Mouse (Mus musculus): ENCODE results near the gene Adgrf2.

Adgrf2 gene

GRCm38 (mm10) chr17:42741801-42742217, at the start of gene Adgrf2:
TSS of gene Adgrf2 (minus strand) at chr17:42742179.
- no peak for DNase-seq

- DNase-seq: no peak
These were observed 48.8 kb upstream of the Adgrf2 start for GRCm38 (mm10) chr17:42790787-42791186.

DNA sequence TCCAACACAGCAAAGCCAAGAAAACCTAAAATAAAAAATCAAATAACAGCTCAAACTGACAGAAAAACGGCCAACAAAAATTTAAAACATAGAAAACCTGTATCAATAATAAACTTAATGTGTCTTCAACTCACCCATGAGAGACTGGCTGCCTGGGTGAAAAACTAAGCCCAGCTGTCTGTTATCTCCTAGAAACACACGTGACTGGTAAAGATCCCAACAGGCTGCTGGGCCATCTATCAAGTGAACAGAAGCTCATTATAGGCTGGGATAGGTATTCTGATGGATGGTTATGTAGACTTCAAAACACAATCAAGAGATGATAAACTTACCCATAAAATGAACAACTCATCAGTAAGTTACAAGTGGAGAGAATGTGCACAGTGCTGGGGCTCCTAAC, 47.7 kb upstream of the Adgrf2 start:
- DNase-seq: no peak

GRCm38 (mm10) chr17:42788686-42789453, 46.9 kb upstream of the Adgrf2 start:
- DNase-seq: no peak

GRCm38 (mm10) chr17:42782156-42782757, 40.3 kb upstream of the Adgrf2 start:
- peak; percentile 52 for DNase-seq

- no peak for DNase-seq
These were observed 11.8 kb upstream of the Adgrf2 start for GRCm38 (mm10) chr17:42753791-42754190.

- DNase-seq: no peak
These were observed 10.2 kb upstream of the Adgrf2 start for GRCm38 (mm10) chr17:42752173-42752572.

DNA sequence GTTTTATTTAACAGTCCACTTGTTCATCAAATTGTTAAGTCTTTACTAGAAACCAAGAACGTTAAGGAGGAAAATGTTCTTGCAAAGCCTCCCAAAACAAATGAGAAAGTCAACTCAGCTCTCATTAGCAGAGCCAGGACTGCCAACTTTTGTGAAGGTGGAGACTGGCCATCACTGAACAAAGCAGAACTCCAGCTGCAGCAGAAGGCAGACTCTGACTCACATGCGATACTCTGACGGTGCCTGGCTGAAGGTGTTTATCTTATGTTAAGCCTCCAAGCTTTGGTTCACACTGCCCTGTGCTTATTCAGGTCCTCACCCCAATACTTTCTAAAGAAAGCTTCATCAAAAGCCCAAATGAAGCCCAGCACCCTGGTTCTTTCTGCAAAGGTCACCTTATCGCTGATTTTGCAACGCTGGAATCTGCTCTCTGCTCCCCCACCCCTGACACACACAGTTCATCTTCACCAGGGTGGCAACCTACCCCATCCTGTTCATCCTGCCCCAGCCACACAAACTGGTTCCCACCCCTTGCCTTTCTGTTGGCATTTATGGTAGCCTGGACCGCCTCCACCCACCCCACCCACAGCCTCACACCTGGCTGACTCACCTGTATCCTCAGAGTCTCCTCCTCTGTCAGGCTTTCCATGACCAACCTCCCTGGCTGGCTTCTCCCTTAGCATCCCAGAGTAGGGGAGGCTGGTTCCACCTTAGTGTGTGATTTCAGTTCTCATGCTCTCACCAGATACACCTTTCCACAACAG, 3.9 kb upstream of the Adgrf2 start:
- DNase-seq: no peak

- no peak for DNase-seq
These were observed 844 bp upstream of the Adgrf2 start for GRCm38 (mm10) chr17:42742823-42743222.

GRCm38 (mm10) chr17:42738794-42739193, 3.2 kb downstream of the Adgrf2 start:
- no peak for DNase-seq

DNA sequence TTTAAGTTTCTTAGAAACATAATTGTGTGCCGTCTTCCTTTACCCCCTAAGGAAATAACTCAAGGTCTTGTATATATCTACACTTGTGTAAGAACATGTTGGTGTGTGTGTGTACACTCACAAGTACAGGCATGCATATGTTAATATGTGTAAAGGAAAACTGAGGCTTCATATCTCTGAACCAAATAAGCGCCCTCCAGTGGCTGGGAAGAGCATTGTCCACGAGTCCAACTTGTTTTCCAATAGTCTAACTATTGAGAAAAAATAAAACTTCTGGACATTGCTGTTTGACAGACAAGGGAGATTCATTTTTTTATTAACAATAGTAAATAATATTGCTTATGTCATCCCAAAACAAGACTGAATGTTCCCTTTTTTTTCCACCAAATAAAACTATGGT, 24.8 kb downstream of the Adgrf2 start:
- DNase-seq: no peak

GRCm38 (mm10) chr17:42714991-42715390, 27.0 kb downstream of the Adgrf2 start:
- no peak for DNase-seq

- no peak for DNase-seq
These were observed 31.3 kb downstream of the Adgrf2 start for GRCm38 (mm10) chr17:42710717-42711116.

DNA sequence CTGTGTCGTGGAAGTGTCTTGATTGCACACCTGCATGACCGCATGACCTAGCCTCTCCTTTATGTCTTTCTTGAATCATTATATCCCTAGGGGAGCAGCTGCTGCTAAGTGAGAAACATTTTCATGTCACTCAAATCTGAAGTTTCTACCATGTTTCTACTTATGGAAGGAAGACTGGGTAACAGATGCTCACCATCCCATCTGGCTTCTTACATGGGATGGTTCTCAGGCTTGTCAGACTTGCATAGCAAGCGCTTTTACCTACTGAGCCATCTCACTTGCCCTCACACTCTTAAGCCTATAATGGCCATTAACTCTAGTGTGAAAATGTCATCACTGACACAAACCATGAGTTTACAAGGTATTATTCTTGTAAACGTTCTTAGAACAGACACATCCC, 36.4 kb downstream of the Adgrf2 start:
- DNase-seq: no peak

GRCm38 (mm10) chr17:42702198-42702597, 39.8 kb downstream of the Adgrf2 start:
- no peak for DNase-seq

GRCm38 (mm10) chr17:42694730-42695129, 47.2 kb downstream of the Adgrf2 start:
- DNase-seq: no peak

DNA sequence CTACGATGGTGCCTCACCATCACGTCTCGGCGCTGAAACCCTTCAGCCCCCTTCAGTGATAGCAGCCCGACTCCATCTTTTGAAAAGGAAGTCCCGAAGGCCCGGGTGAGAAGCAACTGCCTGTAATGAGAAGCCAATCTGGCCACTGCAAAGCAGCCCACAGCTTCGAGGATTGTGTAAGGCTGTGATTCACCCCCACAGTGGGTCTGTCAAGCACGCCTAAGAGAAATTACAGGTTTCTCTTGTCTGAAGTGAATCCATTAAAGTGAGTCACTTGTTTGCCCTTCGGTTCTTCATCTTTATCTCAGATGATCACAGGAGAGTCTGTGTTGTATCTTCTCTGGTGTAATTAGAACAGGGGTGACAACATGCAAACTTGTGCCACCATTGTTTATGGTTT, 49.8 kb downstream of the Adgrf2 start, which contains the start of gene Adgrf4:
Gene Adgrf4, minus strand, starts transcription at position 149 of the 400 bp plus-strand sequence.
- DNase-seq: no peak

DNA sequence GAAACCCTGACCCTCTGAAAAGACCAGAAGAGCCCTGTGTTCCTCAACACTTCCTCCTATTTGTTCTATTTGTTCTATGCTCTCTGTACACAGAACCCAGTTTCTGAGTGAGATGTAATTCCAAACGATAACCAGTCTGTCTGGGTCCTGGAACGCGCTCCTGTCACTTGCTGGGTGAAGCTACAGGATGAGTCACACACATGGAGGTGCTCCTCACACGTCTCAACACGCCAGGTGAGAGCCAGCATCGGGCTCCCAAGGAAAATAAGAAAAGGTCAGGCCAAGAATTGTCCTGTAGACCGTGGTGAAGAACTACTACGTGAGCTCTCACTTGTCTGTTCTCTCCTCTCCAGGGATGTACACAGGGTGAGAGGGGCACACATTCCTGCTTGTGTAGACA, 51.4 kb downstream of the Adgrf2 start:
- DNase-seq: no peak
